Mouse (Mus musculus): ENCODE measurements at regions not wholly inside any gene's neighbourhood (a gene's known extent, or its start where the extent isn't known, plus 50 kb on each side); places are given as distances from the start of the nearest gene placed in this dataset.

GRCm38 (mm10) chr11:44219971-44220370, 179.9 kb upstream of the Il12b start:
- no peak for DNase-seq (ENCODE audit: low spot score in 2 of 2)

DNA sequence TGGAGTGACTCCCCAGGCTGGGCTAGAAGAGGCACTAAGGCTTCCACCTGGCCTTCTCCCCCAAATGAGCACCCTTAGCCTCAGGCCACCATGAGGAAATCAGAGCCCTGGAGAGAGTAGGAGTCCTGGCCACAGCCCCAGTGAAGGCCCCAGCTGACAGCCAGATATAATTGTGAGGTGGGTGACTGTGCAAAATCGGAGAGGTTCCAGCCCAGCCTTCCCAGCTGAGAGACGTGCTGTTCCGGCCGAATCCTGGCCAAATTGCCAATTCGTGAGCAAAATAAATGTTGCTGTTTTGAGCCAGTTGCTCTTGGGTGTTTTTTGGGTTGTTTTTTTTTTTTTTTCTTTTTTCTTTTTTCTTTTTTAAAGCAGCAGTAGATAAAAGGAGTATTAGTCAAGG, 169.9 kb upstream of the Il12b start:
- peak in 1 of 2 experiments; percentile 8 for DNase-seq (ENCODE audit: low spot score in 2 of 2)

DNA sequence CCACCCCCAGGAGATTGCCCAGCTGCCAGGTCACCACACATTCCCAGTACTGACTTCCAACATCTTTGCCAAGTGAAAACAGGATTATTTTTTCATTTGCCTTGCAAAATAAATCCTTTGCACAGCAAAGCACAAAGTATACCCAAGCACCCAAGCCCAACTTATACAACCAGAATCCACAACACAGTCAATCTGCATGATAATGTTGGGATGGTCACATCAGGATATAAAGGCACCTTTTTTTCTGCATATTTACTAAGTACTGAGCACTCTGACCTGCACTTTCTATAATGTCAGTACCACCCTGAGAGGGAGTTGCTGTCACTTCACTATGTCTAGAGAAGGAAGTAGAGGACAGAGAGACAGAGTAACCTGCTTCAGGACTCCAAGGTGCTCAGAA, 164.4 kb upstream of the Il12b start:
- DNase-seq (ENCODE audit: low spot score in 2 of 2), result no peak

GRCm38 (mm10) chr11:44238051-44238450, 161.8 kb upstream of the Il12b start:
- DNase-seq (ENCODE audit: low spot score in 2 of 2), result no peak

DNA sequence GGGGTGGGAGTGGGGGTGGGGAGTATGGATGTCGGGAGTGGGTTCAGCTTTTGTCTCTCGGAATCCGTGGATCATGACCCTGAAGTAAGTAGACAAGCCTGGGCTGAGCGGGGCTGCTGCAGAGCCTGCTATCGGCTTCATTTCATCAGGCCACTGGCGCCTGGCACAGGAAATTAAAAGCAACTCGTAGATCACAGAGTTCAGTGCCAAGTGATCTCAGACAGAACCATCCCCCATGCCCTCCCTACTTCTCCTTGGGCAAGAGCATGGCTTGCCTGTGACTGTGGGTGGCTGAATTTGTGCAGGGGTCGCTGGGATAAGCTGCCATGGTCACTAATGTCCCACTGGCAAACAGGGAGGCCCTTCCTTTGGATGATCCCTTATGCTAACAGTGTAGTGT, 161.3 kb upstream of the Il12b start:
- DNase-seq (ENCODE audit: low spot score in 2 of 2), result no peak

- no peak for DNase-seq (ENCODE audit: low spot score in 2 of 2)
Observed at GRCm38 (mm10) chr11:44243184-44243583, 156.7 kb upstream of the Il12b start.

- no peak for DNase-seq (ENCODE audit: low spot score in 2 of 2)
Observed at GRCm38 (mm10) chr11:44251821-44252220, 148.0 kb upstream of the Il12b start.

- DNase-seq (ENCODE audit: low spot score in 2 of 2), result no peak
Observed at GRCm38 (mm10) chr11:44260376-44261111, 139.3 kb upstream of the Il12b start.

- DNase-seq (ENCODE audit: low spot score in 2 of 2), result no peak
Observed at GRCm38 (mm10) chr11:44261657-44262056, 138.2 kb upstream of the Il12b start.

GRCm38 (mm10) chr11:44262571-44262970, 137.3 kb upstream of the Il12b start:
- DNase-seq (ENCODE audit: low spot score in 2 of 2), result no peak

DNA sequence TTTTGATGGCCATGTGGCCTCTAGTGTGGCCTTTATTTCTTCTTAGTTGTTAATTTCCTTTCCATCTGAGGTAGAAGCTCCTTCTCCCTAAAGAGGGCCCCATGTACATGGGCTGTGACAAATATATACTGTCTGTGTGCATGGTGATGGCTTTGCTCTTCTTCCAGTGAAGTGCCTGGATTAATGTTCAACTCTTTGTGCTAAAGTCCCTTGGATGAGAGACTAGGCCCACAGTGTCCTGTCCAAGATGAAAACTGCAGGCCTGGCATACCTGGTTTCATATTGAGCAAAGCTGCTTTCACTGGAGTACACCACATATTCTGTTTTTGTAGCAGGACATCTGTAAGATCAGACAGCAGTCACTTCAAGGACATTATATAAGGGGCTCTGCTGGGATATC, 127.6 kb upstream of the Il12b start:
- DNase-seq (ENCODE audit: low spot score in 2 of 2), result no peak

GRCm38 (mm10) chr11:44278521-44279208, 121.2 kb upstream of the Il12b start:
- DNase-seq (ENCODE audit: low spot score in 2 of 2), result no peak

DNA sequence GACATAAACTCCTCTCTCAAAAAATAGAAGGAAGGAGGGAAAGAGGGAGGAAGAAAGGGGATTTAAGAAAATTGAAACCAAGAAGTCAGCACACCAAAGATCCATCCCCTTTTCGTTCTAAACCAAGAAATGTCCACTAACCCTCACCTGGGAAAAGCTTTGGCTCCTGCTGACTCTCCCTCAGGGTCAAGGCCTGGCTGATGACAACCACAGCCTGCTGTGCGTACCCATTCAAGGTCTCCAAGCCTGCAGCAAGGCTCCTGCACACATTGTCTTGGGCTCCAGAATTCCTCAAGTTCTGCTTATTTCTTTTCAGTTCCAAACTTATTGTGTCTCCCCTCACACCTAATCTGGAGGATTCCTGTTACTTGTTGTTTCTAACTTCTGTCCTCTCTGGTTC, 113.9 kb upstream of the Il12b start:
- DNase-seq (ENCODE audit: low spot score in 2 of 2), result no peak

DNA sequence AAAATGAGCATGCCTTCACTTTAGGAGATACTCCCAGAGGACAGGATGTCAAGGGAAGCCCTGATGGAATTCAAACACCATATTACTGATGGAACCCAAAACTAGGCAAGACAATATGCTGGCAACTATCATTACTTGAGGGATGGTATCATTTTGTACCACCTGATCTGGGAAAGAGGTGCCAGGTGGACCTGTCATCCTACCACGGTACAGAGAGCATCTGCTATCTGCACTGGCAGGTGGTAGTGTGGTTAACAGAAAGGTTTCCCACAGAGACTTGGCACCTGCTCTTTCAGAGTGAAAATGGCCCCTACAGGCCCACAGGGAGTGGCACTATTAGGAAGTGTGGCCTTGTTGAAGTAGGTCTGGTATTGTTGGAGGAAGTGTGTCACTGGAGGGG, 111.0 kb upstream of the Il12b start:
- no peak for DNase-seq (ENCODE audit: low spot score in 2 of 2)

GRCm38 (mm10) chr11:44303786-44304185, 96.1 kb upstream of the Il12b start:
- DNase-seq (ENCODE audit: low spot score in 2 of 2), result no peak

GRCm38 (mm10) chr11:44316061-44316460, 83.8 kb upstream of the Il12b start:
- DNase-seq (ENCODE audit: low spot score in 2 of 2), result no peak

DNA sequence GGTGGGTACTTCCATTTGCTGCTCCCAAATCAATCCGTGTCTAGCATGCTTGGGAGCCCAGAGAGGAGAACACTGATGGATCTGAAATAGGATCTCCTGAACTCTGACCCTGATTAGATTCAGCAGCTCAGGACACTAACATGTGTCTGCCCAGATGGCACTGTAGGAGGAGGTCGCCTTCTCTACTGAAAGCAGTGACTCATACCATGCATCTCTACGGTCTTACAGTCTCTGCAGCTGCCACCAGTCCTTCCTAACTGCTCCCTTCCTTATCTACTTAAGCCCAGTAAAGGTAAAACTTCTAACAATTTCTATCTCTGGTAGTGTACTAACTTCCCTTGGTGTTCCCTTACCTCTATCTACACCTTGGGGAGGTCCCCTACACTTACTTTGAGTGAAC, 80.7 kb upstream of the Il12b start:
- no peak for DNase-seq (ENCODE audit: low spot score in 2 of 2)

DNA sequence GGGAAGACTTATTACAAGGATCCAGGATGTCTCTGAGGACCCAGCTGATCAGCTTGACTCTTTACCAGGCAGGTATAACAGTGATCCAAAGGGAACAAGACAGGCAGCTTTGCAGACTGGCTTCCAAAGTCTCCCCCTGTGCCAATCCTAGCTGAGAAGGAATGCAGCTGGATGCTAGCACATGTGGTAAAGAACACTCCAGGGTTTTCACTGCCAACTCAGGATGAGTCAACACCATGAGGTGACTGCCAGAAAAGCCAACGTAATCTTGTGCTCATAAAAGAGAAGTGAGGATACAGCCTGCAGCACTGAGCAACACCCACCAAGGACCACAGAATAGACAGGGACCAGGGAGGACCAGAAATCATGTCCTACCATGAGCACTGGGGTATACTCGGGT, 76.5 kb upstream of the Il12b start:
- DNase-seq (ENCODE audit: low spot score in 2 of 2), result peak in 1 of 2 experiments; percentile 16

GRCm38 (mm10) chr11:44325066-44325465, 74.8 kb upstream of the Il12b start:
- no peak for DNase-seq (ENCODE audit: low spot score in 2 of 2)

DNA sequence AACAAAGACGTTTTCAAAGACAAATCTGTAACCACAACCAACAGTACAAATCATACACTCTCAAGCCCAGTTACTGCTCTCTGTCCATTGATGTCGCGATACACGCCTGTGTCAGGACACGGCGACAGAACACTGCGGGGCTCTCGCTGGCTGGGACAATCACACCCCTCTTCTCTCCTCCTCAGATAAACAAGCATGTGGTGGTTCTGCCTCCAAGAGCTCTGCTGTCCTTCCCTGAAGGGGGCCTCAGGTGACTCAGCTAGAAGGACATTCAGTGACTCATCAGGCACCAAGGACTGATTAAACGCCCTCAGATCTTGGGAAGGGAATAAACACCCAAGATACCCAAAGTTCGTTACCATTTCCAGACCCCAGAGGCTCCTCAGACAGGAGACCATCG, 74.3 kb upstream of the Il12b start:
- DNase-seq (ENCODE audit: low spot score in 2 of 2), result no peak

DNA sequence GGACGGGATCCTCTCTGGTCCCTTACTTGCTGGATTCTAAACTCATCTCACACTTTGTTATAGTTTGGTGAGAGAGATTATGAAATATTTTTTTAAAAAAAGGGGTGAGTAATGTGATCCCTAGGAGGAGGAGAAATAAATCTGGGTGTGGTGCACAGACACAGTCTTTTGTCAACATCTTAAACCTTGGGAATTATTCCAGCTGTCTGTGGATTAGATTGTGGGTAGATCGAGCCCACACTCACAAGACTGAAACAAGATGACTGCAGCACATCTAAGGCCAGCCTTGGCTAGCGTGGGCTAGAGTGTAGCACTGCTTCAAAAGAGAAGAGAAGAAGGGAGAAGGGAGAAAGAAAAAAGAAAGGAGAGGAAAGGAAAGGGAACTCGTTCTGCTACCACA, 70.4 kb upstream of the Il12b start:
- no peak for DNase-seq (ENCODE audit: low spot score in 2 of 2)

GRCm38 (mm10) chr11:44330438-44330837, 69.4 kb upstream of the Il12b start:
- no peak for DNase-seq (ENCODE audit: low spot score in 2 of 2)

All from frontal cortex, postnatal 14 days (tissue).